Mouse (Mus musculus) forebrain, postnatal 0 days (tissue): ENCODE data around the gene Ssh3. TPM values are rescaled to one million over a fixed set of nuclear protein-coding genes. Genes with fewer than 3 reads are reported as not detected.
A peak's percentile ranks its signal among the peaks of the same experiment; 100 is the strongest.

Experiments
- ATAC-seq: fragments of 200-750 bp; cut with Nextera tagmentation; 2 replicates; pipeline ENCODE4 v1.8.0; 2017; ENCODE audit warnings: mild to moderate bottlenecking, moderate library complexity
- DNase-seq: peaks from one replicate; pipeline ENCODE4 v3.0.0-alpha.2; 2015
- H3K27ac ChIP-seq: fragments of 300-500 bp; sonication (generic); 2 replicates; pipeline ENCODE4 v1.5.1; 2014; ENCODE audit warnings: low read depth, mild to moderate bottlenecking, antibody characterized with exemption, low read length, moderate library complexity, mixed read lengths
- H3K27me3 ChIP-seq: fragments of 300-500 bp; sonication (generic); 2 replicates; pipeline ENCODE4 v1.6.1; 2014; ENCODE audit warnings: mild to moderate bottlenecking, low read length, mixed read lengths; ENCODE audit not compliant: insufficient read depth
- H3K36me3 ChIP-seq: fragments of 300-500 bp; sonication (generic); 2 replicates; pipeline ENCODE4 v1.6.1; 2014; ENCODE audit warnings: mild to moderate bottlenecking, moderate library complexity; ENCODE audit not compliant: insufficient read depth
- H3K4me1 ChIP-seq: fragments of 300-500 bp; sonication (generic); 2 replicates; pipeline ENCODE4 v1.6.1; 2014; ENCODE audit warnings: antibody characterized with exemption; ENCODE audit not compliant: insufficient read depth
- H3K4me2 ChIP-seq: fragments of 300-500 bp; sonication (generic); 2 replicates; pipeline ENCODE4 v1.6.1; 2014; ENCODE audit warnings: low read depth, mild to moderate bottlenecking, moderate library complexity
- H3K4me3 ChIP-seq: fragments of 300-500 bp; sonication (generic); 2 replicates; pipeline ENCODE4 v1.5.1; 2014; ENCODE audit warnings: low read depth, low read length, mixed read lengths
- H3K9ac ChIP-seq: fragments of 300-500 bp; sonication (generic); 2 replicates; pipeline ENCODE4 v1.6.1; 2014; ENCODE audit warnings: mild to moderate bottlenecking
- H3K9me3 ChIP-seq: fragments of 300-500 bp; sonication (generic); 2 replicates; pipeline ENCODE4 v1.6.1; 2016; ENCODE audit warnings: low read length
- CTCF ChIP-seq: sonication (generic); IDR thresholded peaks from 2 replicates; pipeline ENCODE4 v1.5.1; 2016; ENCODE audit warnings: antibody characterized with exemption, control low read depth, low read depth
- WGBS: fragments of 180-500 bp; shearing (Covaris S2); extraction: QIAGEN DNeasy Blood & Tissue Kit; methylation state at CpG from one replicate; pipeline ENCODE4 v1.1.7; 2014; 5-methylcytosine and 5-hydroxymethylcytosine counted together
- polyA plus RNA-seq: library from polyadenylated mRNA; unstranded; fragments of >200 nt; fragmentation: Nextera tagmentation; extraction: Ambion mirVana; gene quantifications from 2 replicates; pipeline ENCODE4 v1.2.1, GENCODE M21; 2015
- total RNA-seq: library from RNA; depleted of rRNA; stranded (reverse); fragments of >200 nt; gene quantifications from 2 replicates; pipeline ENCODE4 v1.2.3, GENCODE M21; 2014

Ssh3 gene
- total and polyA plus RNA-seq, 2 experiments from 2014 or later = 9.1 to 41.5 TPM

DNA sequence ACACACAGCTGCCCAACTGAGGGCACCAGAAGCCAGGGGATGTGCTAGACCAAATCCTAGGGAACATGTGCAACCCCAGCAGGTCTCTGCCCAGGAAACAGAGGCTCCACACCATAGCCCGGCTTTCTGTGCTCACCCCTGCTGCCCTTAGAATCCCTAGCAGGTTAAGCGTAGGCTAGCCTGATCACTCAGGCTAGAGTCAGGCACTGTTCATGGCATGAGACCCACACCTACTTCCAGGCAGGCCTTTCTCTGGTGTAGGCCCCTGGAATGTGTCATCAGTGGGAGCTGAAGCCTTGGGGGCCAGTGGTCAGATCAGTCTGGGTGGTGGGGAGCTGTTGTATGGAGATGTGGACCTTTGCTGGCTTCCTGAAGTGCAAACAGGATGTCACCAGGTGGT lies 27.6 kb upstream of the Ssh3 start:
- WGBS = 88% methylated on average over 2 of the region's 2 CpGs
- ATAC-seq = no peak
- no peak for TF ChIP-seq CTCF

DNA sequence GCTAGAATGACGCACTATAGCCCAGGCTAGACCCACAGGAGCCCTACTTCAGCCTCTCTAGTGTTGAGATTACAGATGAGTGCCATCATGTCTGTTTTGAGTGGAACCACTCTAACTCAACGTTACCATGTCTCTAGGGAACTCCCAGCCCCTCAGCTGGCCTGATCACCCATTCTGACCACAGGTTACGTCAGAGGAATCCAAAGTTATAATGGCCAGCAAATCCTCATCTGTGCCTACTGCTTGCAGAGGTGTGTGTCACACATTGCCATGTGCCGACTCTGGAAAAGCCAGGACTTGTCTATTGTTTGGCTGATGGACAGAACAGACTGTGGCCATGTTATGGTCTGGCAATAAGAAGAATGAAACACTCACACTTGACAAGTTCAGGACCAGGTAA lies 26.4 kb upstream of the Ssh3 start:
- 90% methylated on average over 4 of the region's 4 CpGs for WGBS

More for the DNA sequence above, 27.6 kb upstream of the Ssh3 start:
- Histone ChIP-seq H3K36me3 (peaks cover 20% of the 10 kb centered on the region), H3K4me3 (no peak overlapping the region), H3K4me1 (peaks cover under 1% of the 10 kb centered on the region; the same call in 1 of the 2 replicates), H3K9me3 (no peaks in the 10 kb centered on the region), H3K9ac (no peak overlapping the region), H3K27me3 (no peaks in the 10 kb centered on the region), H3K27ac (no peak overlapping the region), H3K4me2 (no peak overlapping the region)
- DNase-seq = no peak

DNA sequence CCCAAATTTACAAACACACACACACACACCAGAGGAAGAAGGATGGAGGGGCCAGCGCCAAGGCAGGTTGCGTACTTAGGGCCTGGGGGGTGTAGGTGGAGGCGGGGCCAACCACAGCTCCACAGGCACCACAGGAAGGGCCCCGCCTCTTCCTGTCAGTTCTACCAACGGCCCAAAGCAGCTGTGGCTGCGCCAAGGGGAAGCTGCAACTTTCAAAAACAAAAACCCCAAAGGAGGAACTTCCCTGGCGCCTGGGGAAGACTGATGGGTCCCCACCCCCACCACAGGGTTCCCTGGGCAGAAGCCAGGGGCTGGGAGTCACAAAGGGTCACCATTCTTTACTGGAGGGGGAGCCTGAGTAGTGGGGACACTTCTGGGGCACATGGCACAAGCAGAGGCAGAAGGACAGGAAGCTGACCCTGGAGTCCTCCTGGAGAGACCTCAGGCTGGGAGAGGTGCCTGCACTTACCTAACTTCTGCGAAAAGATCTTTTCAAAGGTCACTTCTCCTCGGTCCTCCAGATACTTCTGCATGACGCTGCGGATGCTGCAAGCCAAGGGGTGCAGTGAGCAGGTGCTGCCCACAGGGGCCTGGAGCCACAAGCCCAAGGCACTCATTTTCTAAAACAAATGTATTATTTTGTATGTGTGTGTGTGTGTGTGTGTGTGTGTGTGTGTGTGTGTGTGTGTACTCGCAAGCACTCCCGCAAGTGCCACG lies 25.6 kb upstream of the Ssh3 start:
- H3K9ac ChIP-seq = no peak overlapping the region
- peaks cover 41% of the 10 kb centered on the region for H3K36me3 ChIP-seq
- DNase-seq (no peak), ATAC-seq (no peak)
- H3K4me1 ChIP-seq = no peaks in the 10 kb centered on the region
- TF ChIP-seq CTCF = no peak
- no peaks in the 10 kb centered on the region for H3K9me3 ChIP-seq
- no peak overlapping the region for H3K27ac ChIP-seq
- 74% methylated on average over 14 of the region's 14 CpGs for WGBS
- H3K4me3 ChIP-seq = no peak overlapping the region
- no peaks in the 10 kb centered on the region for H3K27me3 ChIP-seq
- H3K4me2 ChIP-seq = no peak overlapping the region

More for the DNA sequence above, 26.4 kb upstream of the Ssh3 start:
- Histone ChIP-seq H3K4me2 (no peak overlapping the region), H3K4me1 (no peaks in the 10 kb centered on the region), H3K27ac (no peak overlapping the region), H3K27me3 (no peaks in the 10 kb centered on the region), H3K9me3 (no peaks in the 10 kb centered on the region), H3K9ac (no peak overlapping the region), H3K36me3 (peaks cover 32% of the 10 kb centered on the region), H3K4me3 (no peak overlapping the region)
- no peak for ATAC-seq
- TF ChIP-seq CTCF = no peak
- DNase-seq = no peak

DNA sequence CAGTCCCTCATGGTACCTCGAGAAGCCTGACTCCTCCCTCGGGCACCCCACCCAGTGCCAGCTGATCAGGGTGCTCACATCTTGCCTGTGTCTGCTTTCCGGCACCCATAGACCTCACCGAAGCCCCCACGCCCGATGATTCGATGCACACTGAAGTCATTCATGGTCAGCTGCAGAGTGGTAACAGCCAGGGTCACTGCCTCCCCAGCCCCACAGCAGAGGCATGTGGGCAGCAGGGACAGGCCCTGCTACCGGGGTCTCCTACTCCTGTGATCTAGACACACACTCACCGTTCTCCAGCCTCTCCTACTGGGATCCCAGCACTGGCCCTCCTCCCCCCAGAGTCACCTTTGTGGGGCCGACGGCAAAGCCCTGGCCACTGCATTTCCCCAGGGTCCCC lies 22.2 kb upstream of the Ssh3 start:
- Histone ChIP-seq H3K4me1 (no peaks in the 10 kb centered on the region), H3K36me3 (peaks cover 74% of the 10 kb centered on the region), H3K9me3 (no peaks in the 10 kb centered on the region), H3K27ac (no peak overlapping the region), H3K4me2 (no peak overlapping the region), H3K4me3 (no peak overlapping the region), H3K27me3 (no peaks in the 10 kb centered on the region), H3K9ac (no peak overlapping the region)
- WGBS = 92% methylated on average over 11 of the region's 11 CpGs
- TF ChIP-seq CTCF = no peak
- DNase-seq (no peak), ATAC-seq (no peak)

DNA sequence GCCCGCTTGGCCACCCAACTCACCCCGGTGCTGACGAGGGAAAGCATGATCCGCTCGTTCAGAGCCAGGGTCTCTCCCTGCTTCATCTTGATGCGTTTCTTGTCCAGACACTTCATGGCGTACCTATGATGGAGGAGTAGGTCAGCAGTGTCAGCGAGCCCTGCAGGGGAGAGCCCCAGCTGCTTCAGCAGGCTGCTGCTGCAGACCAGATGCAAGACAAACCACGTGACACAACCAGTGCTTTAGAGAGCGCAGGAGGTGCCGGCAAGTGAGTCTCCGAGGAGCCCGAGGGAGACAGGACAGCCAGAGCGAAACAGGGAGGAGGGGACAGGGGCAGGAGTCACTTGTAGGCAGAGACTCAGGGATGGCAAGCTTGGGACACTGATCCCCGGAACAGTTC lies 21.8 kb upstream of the Ssh3 start:
- Histone ChIP-seq H3K4me2 (no peak overlapping the region), H3K9ac (no peak overlapping the region), H3K36me3 (peaks cover 78% of the 10 kb centered on the region), H3K4me1 (no peaks in the 10 kb centered on the region), H3K27me3 (no peaks in the 10 kb centered on the region), H3K9me3 (no peaks in the 10 kb centered on the region), H3K27ac (no peak overlapping the region), H3K4me3 (no peak overlapping the region)
- 77% methylated on average over 15 of the region's 15 CpGs for WGBS
- no peak for TF ChIP-seq CTCF
- DNase-seq = no peak
- ATAC-seq = no peak

DNA sequence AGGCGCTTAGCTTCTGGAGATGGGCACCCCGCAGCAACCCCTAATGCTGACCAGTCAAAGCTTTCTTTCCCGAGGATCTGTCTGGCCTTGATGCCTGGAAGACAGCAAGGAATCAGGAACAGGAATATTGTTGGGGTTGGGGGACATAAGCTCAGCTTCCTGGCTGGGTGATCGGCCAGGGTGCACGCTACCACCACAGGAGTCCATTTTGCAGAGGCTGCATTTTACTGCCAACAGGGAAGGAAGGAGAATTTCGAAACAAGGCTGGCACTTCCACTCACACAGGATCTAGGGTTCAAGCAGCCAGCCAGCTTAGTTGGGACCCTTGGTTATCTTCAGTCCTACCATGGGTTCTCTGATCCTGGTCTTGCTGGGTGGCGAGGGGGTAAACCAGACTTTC lies 14.7 kb upstream of the Ssh3 start:
- peak overlapping the region; percentile 69 for H3K27ac ChIP-seq
- H3K4me1 ChIP-seq = no peaks in the 10 kb centered on the region
- DNase-seq = no peak
- H3K27me3 ChIP-seq = no peaks in the 10 kb centered on the region
- no peaks in the 10 kb centered on the region for H3K9me3 ChIP-seq
- H3K9ac ChIP-seq = peak overlapping the region; percentile 63; the same call in 1 of the 2 replicates
- peak overlapping the region; percentile 68 for H3K4me2 ChIP-seq
- WGBS = 46% methylated on average over 7 of the region's 7 CpGs
- H3K36me3 ChIP-seq = peaks cover 32% of the 10 kb centered on the region
- no peak for TF ChIP-seq CTCF
- no peak for ATAC-seq
- H3K4me3 ChIP-seq = peak overlapping the region; percentile 64

DNA sequence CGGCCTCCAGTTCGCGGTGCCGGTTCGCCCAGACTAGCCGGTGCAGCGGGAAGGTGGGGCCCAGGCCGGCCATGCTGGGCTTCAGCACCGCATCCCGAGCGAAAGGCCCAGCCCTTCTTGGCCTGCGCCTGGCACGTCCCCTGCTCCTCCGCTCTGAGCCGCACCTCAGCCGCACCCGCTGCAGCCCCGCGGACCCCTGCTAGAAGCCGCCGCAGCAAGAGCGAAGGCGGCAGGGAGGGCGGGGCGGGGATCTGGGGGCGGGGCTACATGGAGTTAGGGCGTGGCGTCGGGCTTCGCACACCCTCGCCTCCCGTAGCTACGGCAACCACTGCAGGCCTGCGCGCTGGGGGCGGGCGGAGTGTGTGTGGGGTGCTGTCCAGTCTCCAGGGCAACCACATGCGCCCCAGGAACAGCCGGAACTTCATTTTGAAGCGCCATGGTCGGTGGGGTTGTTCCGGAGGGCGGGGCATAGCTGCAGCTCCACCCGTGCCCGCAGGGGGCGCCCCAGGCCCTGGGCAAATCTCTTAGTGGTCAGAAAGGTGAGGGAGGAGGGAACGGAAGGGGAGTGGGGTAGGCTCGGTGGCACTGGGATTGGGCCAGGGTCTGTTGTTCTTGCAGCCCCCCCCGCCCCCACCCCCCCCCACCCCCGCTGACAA lies 14.0 kb upstream of the Ssh3 start, which contains the start of gene Ankrd13d:
Gene Ankrd13d, minus strand, starts transcription at position 240 of the 656 bp plus-strand sequence.
- H3K4me2 ChIP-seq = peak within 1 kb of the TSS; percentile 68
- H3K9ac ChIP-seq = peak within 1 kb of the TSS; percentile 63
- no peaks in the 10 kb centered on the region for H3K27me3 ChIP-seq
- peak; percentile 78 for TF ChIP-seq CTCF
- H3K27ac ChIP-seq = peak within 1 kb of the TSS; percentile 69
- peak within 1 kb of the TSS; percentile 64 for H3K4me3 ChIP-seq
- H3K9me3 ChIP-seq = no peaks in the 10 kb centered on the region
- ATAC-seq (peak; percentile 97), DNase-seq (peak; percentile 91)
- no peaks in the 10 kb centered on the region for H3K4me1 ChIP-seq
- peaks cover 26% of the 10 kb centered on the region for H3K36me3 ChIP-seq
- 4% methylated on average over 44 of the region's 50 CpGs for WGBS
